Mouse (Mus musculus) MEL (cell line): ENCODE measurements at regions not wholly inside any gene's neighbourhood (a gene's known extent, or its start where the extent isn't known, plus 50 kb on each side); places are given as distances from the start of the nearest gene placed in this dataset.

Experiments
- BHLHE40 ChIP-seq: IDR thresholded peaks from 2 replicates; pipeline ENCODE4 v1.6.1; 2012; ENCODE audit warnings: low read depth, mild to moderate bottlenecking, inconsistent platforms, low read length, improper control_type of control experiment, borderline replicate concordance
- CTCF ChIP-seq, 3 experiments: IDR thresholded peaks in 2 of 3; conservative IDR thresholded peaks in 1 of 3; 2 replicates each; pipeline ENCODE4 v1.5.1; 2011 to 2012; ENCODE audit warnings: low read length in 3 of 3, low read depth in 2 of 3, mild to moderate bottlenecking in 2 of 3, improper control_type of control experiment in 1 of 3, inconsistent platforms in 1 of 3, mixed read lengths in 1 of 3, moderate library complexity in 1 of 3; ENCODE audit not compliant: control insufficient read depth in 1 of 3, insufficient read depth in 1 of 3, poor library complexity in 1 of 3, severe bottlenecking in 1 of 3
- E2F4 ChIP-seq: IDR thresholded peaks from 2 replicates; pipeline ENCODE4 v1.6.1; 2011; ENCODE audit warnings: low read depth, low read length, improper control_type of control experiment, borderline replicate concordance
- EP300 ChIP-seq, 2 experiments: IDR thresholded peaks; 2 replicates each; pipeline ENCODE4 v1.6.1; 2011; ENCODE audit warnings: improper control_type of control experiment in 2 of 2, low read length in 2 of 2, low read depth in 1 of 2, mild to moderate bottlenecking in 1 of 2
- GATA1 ChIP-seq: IDR thresholded peaks from 2 replicates; pipeline ENCODE4 v1.6.1; 2011; ENCODE audit warnings: low read depth, low read length, improper control_type of control experiment
- HCFC1 ChIP-seq: IDR thresholded peaks from 2 replicates; pipeline ENCODE4 v1.6.1; 2012; ENCODE audit warnings: low read depth, mild to moderate bottlenecking, inconsistent platforms, low read length, improper control_type of control experiment, moderate library complexity
- MAFK ChIP-seq: IDR thresholded peaks from 2 replicates; pipeline ENCODE4 v1.6.1; 2011; ENCODE audit warnings: low read depth, mild to moderate bottlenecking, low read length, improper control_type of control experiment, borderline replicate concordance
- MAZ ChIP-seq: IDR thresholded peaks from 2 replicates; pipeline ENCODE4 v1.6.1; 2012; ENCODE audit warnings: low read depth, mild to moderate bottlenecking, inconsistent platforms, low read length, improper control_type of control experiment
- POLR2A ChIP-seq, 2 experiments: IDR thresholded peaks; 2 replicates each; pipeline ENCODE4 v1.6.1; 2011 to 2012; ENCODE audit warnings: low read length in 2 of 2, mild to moderate bottlenecking in 2 of 2, control low read depth in 1 of 2, improper control_type of control experiment in 1 of 2, low read depth in 1 of 2, moderate library complexity in 1 of 2; ENCODE audit not compliant: control insufficient read depth in 1 of 2, insufficient read depth in 1 of 2, poor library complexity in 1 of 2
- POLR2AphosphoS2 ChIP-seq: IDR thresholded peaks from 2 replicates; pipeline ENCODE4 v1.6.1; 2011; ENCODE audit warnings: low read length, improper control_type of control experiment
- TBP ChIP-seq: IDR thresholded peaks from 2 replicates; pipeline ENCODE4 v1.8.0; 2011; ENCODE audit warnings: low read depth, low read length, improper control_type of control experiment
- TCF12 ChIP-seq: IDR thresholded peaks from 2 replicates; pipeline ENCODE4 v1.6.1; 2014; ENCODE audit warnings: low read depth, mild to moderate bottlenecking, inconsistent platforms, low read length, improper control_type of control experiment, moderate library complexity
- USF1 ChIP-seq: IDR thresholded peaks from 2 replicates; pipeline ENCODE4 v1.6.1; 2014; ENCODE audit warnings: low read depth, mild to moderate bottlenecking, inconsistent platforms, low read length, improper control_type of control experiment, moderate library complexity
- USF2 ChIP-seq, 2 experiments: IDR thresholded peaks; 2 replicates each; pipeline ENCODE4 v1.6.1; 2011 to 2012; ENCODE audit warnings: improper control_type of control experiment in 2 of 2, low read length in 2 of 2, borderline replicate concordance in 1 of 2, inconsistent platforms in 1 of 2, low read depth in 1 of 2, mild to moderate bottlenecking in 1 of 2; ENCODE audit not compliant: insufficient read depth in 1 of 2

- TF ChIP-seq MAFK (no peak), HCFC1 (no peak), POLR2A (IDR thresholded peaks at IDR 0.05; ENCODE audit: control insufficient read depth in 1 of 2, insufficient read depth in 1 of 2, low read depth in 1 of 2, low read length in 2 of 2, poor library complexity in 1 of 2) (no peak), CTCF (IDR thresholded peaks at IDR 0.05 in 2 of 3, conservative IDR thresholded peaks at IDR 0.05 in 1 of 3; ENCODE audit: control insufficient read depth in 1 of 3, insufficient read depth in 1 of 3, low read depth in 2 of 3, low read length in 3 of 3, poor library complexity in 1 of 3, severe bottlenecking in 1 of 3) (no peak), POLR2AphosphoS2 (no peak), EP300 (IDR thresholded peaks at IDR 0.05; ENCODE audit: low read depth in 1 of 2, low read length in 2 of 2) (no peak), MAZ (no peak), GATA1 (no peak), TBP (no peak), E2F4 (no peak), USF2 (IDR thresholded peaks at IDR 0.05; ENCODE audit: borderline replicate concordance in 1 of 2, insufficient read depth in 1 of 2, low read depth in 1 of 2, low read length in 2 of 2) (no peak), TCF12 (no peak), BHLHE40 (no peak), USF1 (no peak)
Observed at GRCm38 (mm10) chrX:163822298-163822697, 61.2 kb upstream of the Rnf138rt1 start.
